Mouse (Mus musculus) heart, embryonic 10.5 days (tissue): ENCODE data around the gene Art3. TPM values are rescaled to one million over a fixed set of nuclear protein-coding genes. Genes with fewer than 3 reads are reported as not detected.

Source experiments
- DNase-seq: peaks from one replicate; pipeline ENCODE4 v3.0.0-alpha.2; 2017; ENCODE audit warnings: low spot score
- H3K27ac ChIP-seq: fragments of 300-500 bp; sonication (generic); 2 replicates; pipeline ENCODE4 v1.5.1; 2016; ENCODE audit warnings: mild to moderate bottlenecking
- H3K27me3 ChIP-seq: fragments of 300-500 bp; sonication (generic); 2 replicates; pipeline ENCODE4 v1.6.1; 2016; ENCODE audit warnings: mild to moderate bottlenecking; ENCODE audit not compliant: poor library complexity, insufficient read depth, severe bottlenecking
- H3K36me3 ChIP-seq: fragments of 300-500 bp; sonication (generic); 2 replicates; pipeline ENCODE4 v1.6.1; 2016; ENCODE audit warnings: mild to moderate bottlenecking, moderate library complexity
- H3K4me1 ChIP-seq: fragments of 300-500 bp; sonication (generic); 2 replicates; pipeline ENCODE4 v1.6.1; 2016; ENCODE audit warnings: mild to moderate bottlenecking
- H3K4me3 ChIP-seq: fragments of 300-500 bp; sonication (generic); 2 replicates; pipeline ENCODE4 v1.5.1; 2016; ENCODE audit warnings: mild to moderate bottlenecking, moderate library complexity
- H3K9me3 ChIP-seq: fragments of 300-500 bp; sonication (generic); 2 replicates; pipeline ENCODE4 v1.6.1; 2016; ENCODE audit warnings: mild to moderate bottlenecking, moderate library complexity
- WGBS: fragments of 180-500 bp; shearing (Covaris S2); methylation state at CpG from one replicate; pipeline ENCODE4 v1.1.7; 2016; 5-methylcytosine and 5-hydroxymethylcytosine counted together
- microRNA-seq: library from miRNA; unstranded; fragments of <30 nt; microRNA quantifications from one replicate; pipeline ENCODE4, GENCODE M21; 2017
- polyA plus RNA-seq: library from polyadenylated mRNA; unstranded; fragments of >200 nt; fragmentation: Nextera tagmentation; extraction: Ambion mirVana; gene quantifications from 2 replicates; pipeline ENCODE4 v1.2.1, GENCODE M21; 2016

Art3 gene
- polyA plus RNA-seq, 1 experiment from 2014 or later: 19.8 TPM

- no peak overlapping the region for H3K27ac ChIP-seq
- DNase-seq: no peak
- WGBS: 91% methylated on average over 5 of the region's 5 CpGs
- no peaks in the 10 kb centered on the region for H3K27me3 ChIP-seq
- no peak overlapping the region for H3K4me3 ChIP-seq
- H3K36me3 ChIP-seq: peaks cover 50% of the 10 kb centered on the region
- no peaks in the 10 kb centered on the region for H3K9me3 ChIP-seq
- H3K4me1 ChIP-seq: peaks cover 31% of the 10 kb centered on the region
Observed at GRCm38 (mm10) chr5:92452876-92453275, 121.2 kb downstream of the Art3 start.

DNA sequence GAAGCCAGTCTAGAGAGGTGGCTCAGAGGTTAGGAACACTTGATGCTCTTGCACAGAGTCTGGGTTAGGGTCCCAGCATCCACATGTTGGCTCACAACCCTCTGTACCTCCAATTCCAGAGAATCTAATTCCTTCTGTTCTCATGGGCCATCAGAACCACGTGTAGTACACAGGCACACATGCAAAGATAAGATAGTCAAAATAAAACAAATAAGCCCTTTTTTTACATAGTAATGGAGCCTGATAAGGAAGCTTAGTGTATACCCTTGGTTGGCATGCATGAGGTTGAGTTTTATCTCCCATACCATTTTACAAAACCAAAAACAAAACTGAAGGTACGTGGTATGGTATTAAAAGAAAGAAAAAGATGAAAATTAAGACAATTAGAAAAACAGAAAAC, 125.8 kb downstream of the Art3 start:
- no peaks in the 10 kb centered on the region for H3K27me3 ChIP-seq
- H3K9me3 ChIP-seq: no peaks in the 10 kb centered on the region
- H3K27ac ChIP-seq: no peak overlapping the region
- no peak for DNase-seq
- peaks cover 25% of the 10 kb centered on the region; the same call in 1 of the 2 replicates for H3K36me3 ChIP-seq
- no peak overlapping the region for H3K4me3 ChIP-seq
- peaks cover 9% of the 10 kb centered on the region; the same call in 1 of the 2 replicates for H3K4me1 ChIP-seq
- WGBS: 68% methylated on average over 2 of the region's 2 CpGs

GRCm38 (mm10) chr5:92458726-92459125, 127.1 kb downstream of the Art3 start:
- Histone ChIP-seq H3K36me3 (peaks cover 17% of the 10 kb centered on the region; the same call in 1 of the 2 replicates), H3K4me1 (peaks cover 9% of the 10 kb centered on the region; the same call in 1 of the 2 replicates), H3K4me3 (no peak overlapping the region), H3K27ac (no peak overlapping the region), H3K27me3 (no peaks in the 10 kb centered on the region), H3K9me3 (no peaks in the 10 kb centered on the region)
- WGBS: 56% methylated on average over 5 of the region's 5 CpGs
- DNase-seq: no peak

DNA sequence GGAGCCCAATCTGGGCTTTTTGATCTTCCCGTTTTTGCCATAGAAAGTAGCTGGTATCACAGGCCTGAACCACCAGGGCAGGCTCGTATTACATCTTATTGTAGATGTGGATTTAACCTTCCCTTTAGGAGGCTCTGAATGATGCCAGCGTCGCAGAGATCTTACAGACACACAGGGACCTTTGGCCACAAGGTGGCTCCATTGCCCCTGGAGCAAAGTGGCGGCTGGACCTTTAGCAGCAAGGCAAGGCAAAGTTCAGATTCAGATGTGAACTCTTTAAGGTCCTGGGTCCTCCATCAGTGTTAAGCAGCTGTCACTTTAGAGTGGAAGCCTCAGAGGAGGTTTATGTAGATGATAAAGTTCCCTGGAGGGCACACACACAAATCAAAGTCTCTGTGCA, 129.7 kb downstream of the Art3 start:
- 15% methylated on average over 5 of the region's 5 CpGs for WGBS
- no peak for DNase-seq
- Histone ChIP-seq H3K27me3 (no peaks in the 10 kb centered on the region), H3K9me3 (no peaks in the 10 kb centered on the region), H3K4me1 (no peaks in the 10 kb centered on the region), H3K4me3 (no peak overlapping the region), H3K36me3 (peaks cover 10% of the 10 kb centered on the region; the same call in 1 of the 2 replicates), H3K27ac (no peak overlapping the region)

Small RNA genes lying within 50 kb of the gene (microRNA-seq; reads per million reads assigned to microRNA genes)
- gene Mir6415: not detected

Other genes with a start within 250 kb of the Art3 start
- gene G3bp2, start 248.1 kb upstream of the Art3 start, polyA plus RNA-seq: 207 and 210 TPM in 2 replicates
- 40.4 and 48.9 TPM in 2 replicates for gene Uso1, start 193.9 kb upstream of the Art3 start, polyA plus RNA-seq
- not detected in 2 replicates for gene U90926, start 116.4 kb upstream of the Art3 start, polyA plus RNA-seq
- 0.14 TPM in 1 of 2 replicates, not detected in the other for gene Ppef2, start 75.5 kb upstream of the Art3 start, polyA plus RNA-seq
- gene Naaa, start 53.7 kb upstream of the Art3 start, polyA plus RNA-seq: 7.0 and 9.2 TPM in 2 replicates
- gene Sdad1, start 21.3 kb upstream of the Art3 start, polyA plus RNA-seq: 33.2 and 39.5 TPM in 2 replicates
- gene Cxcl9, start 3.7 kb upstream of the Art3 start, polyA plus RNA-seq: not detected in 2 replicates
- 0.64 TPM in 1 of 2 replicates, not detected in the other for gene Cxcl10, start 17.1 kb downstream of the Art3 start, polyA plus RNA-seq
- 52.8 and 60.8 TPM in 2 replicates for gene Nup54, start 103.4 kb downstream of the Art3 start, polyA plus RNA-seq
- gene Scarb2, start 175.0 kb downstream of the Art3 start, polyA plus RNA-seq: 8.3 and 12.1 TPM in 2 replicates
- not detected in 2 replicates for gene Fam47e, start 223.2 kb downstream of the Art3 start, polyA plus RNA-seq